Mouse (Mus musculus): ENCODE results near the gene Cmss1.
A peak's percentile ranks its signal among the peaks of the same experiment; 100 is the strongest.

The Cmss1 gene

DNA sequence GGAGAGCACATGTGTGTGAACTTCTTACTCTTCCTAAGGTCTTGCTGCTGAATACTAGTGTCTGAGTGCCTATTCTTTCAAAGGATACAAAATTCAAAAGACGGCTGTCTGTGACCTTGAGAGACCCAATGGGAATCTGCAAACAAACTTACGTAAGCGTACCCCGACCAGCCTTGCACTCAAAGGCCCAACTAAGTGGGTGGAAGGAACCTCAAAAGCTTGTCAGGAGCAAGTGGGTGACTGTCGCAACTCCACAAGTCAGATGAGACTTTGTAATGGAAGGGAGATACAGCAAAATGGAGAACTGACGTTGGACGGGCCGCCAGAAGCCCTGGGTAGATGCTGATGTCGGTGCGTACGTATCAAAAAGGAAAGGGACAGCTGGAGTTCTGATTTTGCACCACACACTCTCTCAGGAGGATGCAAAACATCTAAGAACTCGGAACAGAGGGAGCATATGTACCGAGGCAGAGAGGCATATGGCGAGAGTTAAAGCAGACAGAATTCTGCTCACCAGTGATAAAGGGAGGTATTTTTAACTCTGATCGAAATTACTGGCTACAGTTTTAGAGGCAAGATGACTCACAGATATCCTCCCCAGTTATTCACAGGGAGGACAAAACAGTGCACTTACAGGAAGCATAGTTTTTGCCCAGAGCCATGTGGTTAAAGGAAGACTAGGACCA, 217.0 kb downstream of the Cmss1 start:
- DNase-seq (ENCODE audit: low read depth, low spot score): no peak

GRCm38 (mm10) chr16:57384274-57384673, 222.4 kb downstream of the Cmss1 start:
- no peak for DNase-seq (ENCODE audit: low read depth, low spot score)

- no peak for DNase-seq (ENCODE audit: low read depth, low spot score)
Observed at GRCm38 (mm10) chr16:57383266-57383971, 223.2 kb downstream of the Cmss1 start.

- no peak for DNase-seq (ENCODE audit: low read depth, low spot score)
Observed at GRCm38 (mm10) chr16:57378631-57379330, 227.9 kb downstream of the Cmss1 start.

- DNase-seq (ENCODE audit: low read depth, low spot score): no peak
Observed at GRCm38 (mm10) chr16:57375248-57375837, 231.3 kb downstream of the Cmss1 start.

DNA sequence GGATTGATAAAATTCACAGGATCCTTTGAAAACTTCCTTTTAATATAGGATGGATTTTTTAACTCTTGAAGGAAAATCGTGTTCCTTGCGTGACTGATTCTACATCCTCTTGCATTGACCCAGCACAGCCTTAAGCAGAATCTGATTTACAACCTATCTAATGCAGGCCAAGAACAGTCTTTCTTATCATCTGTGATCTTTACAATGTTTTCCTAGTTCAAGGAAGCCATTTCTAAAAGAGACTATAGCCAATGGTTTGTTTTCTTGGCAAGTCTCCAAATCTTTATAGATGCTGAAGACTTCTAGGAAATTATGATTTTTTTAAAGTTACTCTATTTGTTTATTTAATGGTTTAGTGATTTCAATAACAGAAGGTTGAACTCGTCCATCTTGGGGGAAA, 234.5 kb downstream of the Cmss1 start:
- no peak for DNase-seq (ENCODE audit: low read depth, low spot score)

DNA sequence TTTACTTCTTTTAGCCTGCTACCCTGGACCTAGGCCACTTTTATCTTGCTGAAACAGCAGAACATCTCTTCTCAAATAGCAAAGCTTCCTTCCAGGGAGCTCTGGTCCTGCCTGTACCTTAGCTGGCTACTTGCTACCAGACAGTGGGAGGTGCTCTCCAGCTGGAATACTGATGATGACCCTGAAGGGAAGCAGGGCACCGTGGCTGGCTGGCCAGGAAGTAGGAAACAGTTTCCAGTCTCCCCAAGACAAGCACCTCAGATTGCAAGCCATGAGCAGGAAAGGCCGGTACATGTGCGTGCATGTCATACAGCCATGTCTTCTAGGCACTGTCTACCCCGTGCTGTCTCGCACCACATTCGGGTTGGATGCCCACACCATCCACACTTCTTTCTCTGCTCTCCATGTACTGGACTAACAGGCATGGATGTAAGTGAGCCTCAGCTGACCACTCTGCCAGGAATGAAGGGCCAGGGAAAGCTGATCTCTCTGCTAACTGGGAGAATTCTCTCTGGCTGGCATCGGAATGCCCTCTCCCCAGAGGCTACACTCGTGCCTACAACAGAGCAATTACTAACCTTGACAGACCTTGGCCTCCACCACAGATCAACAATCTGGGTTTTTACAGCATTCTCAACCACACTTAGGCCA, 236.7 kb downstream of the Cmss1 start:
- DNase-seq (ENCODE audit: low read depth, low spot score): no peak

GRCm38 (mm10) chr16:57366941-57367694, 239.5 kb downstream of the Cmss1 start:
- no peak for DNase-seq (ENCODE audit: low read depth, low spot score)

- DNase-seq (ENCODE audit: low read depth, low spot score): no peak
Observed at GRCm38 (mm10) chr16:57366141-57366540, 240.5 kb downstream of the Cmss1 start.

DNA sequence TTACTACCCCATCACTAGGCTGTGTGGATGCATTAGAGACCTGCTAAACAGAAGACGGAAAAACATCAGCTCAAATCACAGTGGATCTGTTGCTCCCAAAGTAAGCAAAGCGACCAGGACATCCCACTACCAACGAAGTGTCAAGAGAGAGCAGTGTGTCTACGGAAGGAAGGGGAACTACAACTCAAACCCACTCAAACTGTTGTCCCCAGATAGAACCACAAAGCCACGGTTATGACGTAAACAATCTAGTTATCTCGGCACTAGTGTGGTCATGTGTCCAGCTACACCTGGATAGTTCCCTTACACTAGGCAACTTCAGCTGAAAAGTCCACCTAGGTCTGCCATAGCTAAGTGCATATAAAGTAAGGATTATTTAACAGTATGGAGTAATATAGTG, 242.2 kb downstream of the Cmss1 start:
- no peak for DNase-seq (ENCODE audit: low read depth, low spot score)

DNA sequence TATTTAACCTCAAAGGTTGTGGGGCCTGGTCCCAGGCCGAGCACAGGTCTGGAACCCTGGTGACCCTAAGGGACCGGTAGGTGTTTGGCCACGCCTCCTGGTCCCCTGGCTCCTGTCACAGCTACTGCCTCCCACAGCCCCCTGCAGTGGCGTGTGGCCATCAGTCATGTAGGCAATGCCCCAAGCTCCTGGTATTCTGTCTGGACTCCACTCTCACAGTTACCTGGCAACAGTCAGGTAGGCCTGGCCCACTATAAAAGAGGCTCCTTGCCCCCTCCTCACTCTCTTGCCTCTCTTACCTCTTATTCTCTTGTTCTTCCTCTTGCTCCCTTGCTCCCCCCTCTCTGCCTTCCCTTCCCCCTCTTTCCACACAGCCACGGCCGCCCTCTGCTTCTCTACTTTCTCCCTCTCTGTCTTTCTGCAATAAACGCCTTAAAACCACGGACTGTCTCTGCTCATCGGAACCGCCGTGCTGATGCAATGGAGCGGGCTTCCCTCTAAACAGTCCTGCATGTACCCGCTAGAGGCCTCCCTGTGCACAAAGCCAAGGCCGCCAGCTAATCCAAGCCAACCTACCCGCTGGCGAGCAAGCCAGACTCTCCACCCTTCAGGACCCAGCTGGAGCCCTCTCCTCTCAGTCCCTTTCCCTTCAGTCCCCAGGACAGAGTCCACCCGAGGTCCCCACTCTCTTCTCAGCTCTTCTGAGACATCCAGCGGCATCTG, 243.8 kb downstream of the Cmss1 start:
- DNase-seq (ENCODE audit: low read depth, low spot score): peak; percentile 36

GRCm38 (mm10) chr16:57360785-57361184, 245.9 kb downstream of the Cmss1 start:
- DNase-seq (ENCODE audit: low read depth, low spot score): no peak

DNA sequence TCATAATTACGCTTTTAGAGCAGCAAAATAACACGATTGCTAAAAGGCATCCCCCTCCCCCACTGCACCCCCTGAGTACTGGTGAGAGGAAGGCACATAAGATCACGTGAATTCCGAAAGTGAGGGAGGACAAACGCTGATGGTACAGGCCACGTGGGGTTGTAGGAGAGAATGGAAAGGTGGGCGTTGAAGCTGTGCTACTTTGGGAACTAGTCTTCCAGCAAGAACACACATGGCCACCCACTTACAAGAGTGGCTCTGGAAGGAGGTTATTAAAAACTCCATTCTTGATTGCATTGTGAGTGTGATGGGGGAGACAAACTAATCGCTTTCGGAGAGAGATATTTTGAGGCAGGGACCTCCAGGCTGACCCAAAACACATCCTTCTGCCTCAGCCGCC, 247.4 kb downstream of the Cmss1 start:
- DNase-seq (ENCODE audit: low read depth, low spot score): no peak

- DNase-seq (ENCODE audit: low read depth, low spot score): no peak
Observed at GRCm38 (mm10) chr16:57357011-57357410, 249.7 kb downstream of the Cmss1 start.

DNA sequence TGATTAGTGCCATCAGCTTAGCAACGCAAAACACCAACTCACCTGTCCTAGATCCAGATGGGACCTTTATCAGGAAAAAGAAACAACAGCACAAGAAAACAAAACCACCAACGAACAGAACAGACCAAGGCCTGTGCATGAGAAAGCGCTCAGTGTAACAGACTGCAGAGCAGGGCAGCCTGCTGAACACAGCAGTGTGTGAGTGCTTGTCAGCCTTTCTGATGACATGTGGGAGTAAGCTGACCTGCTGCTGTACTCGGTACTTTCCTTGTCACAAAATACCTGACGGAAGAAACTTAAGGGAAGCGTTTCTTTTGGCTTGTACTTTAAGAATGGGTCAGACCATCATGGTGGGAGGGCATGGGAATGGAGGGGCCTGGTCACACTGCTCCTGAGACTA, 250.2 kb downstream of the Cmss1 start:
- no peak for DNase-seq (ENCODE audit: low read depth, low spot score)

DNA sequence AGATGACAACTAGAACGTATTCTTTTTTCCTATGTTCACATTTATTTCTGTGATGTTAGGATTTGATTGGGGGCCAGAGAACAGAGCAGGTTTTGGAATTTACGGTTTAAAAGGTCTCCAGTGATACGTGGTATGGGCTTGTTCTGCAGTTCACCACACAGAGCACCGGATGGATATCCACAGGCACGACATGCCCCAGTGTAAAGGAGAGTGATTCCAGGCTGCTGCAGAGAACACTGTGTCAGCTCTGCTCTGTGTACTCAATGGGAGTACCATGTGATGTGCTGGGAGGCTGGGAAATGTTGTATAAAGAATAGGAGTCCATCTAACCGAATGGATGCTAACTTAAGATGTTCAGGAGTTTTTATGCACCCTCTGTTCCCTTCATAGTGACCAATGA, 252.7 kb downstream of the Cmss1 start:
- no peak for DNase-seq (ENCODE audit: low read depth, low spot score)

DNA sequence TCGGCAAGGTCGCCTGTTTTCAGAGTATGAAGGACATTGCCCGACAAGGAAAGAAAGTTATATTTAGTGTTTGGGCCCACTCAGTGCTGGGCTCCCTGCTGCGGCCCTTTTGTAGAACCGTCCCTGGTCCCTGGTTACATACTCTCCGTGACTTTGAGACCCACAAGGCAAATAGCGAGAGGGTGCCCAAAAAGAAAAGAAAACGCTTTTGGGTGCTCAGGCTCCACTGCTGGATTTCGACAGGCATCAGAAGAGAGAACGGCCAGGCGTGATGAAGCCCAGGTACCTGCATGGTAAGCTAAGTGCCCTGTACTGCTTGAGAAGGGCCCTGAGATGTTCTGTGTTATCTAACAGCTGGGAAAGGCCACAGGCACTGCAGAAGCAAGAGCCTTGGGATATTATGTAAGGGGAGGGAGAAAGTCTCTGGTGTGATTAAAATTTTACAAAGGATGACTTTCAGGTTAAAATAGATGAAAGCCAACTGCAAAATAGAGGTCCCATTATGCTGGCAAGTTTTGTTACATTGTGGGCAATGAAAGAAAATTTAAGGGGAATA, 253.4 kb downstream of the Cmss1 start:
- no peak for DNase-seq (ENCODE audit: low read depth, low spot score)

DNA sequence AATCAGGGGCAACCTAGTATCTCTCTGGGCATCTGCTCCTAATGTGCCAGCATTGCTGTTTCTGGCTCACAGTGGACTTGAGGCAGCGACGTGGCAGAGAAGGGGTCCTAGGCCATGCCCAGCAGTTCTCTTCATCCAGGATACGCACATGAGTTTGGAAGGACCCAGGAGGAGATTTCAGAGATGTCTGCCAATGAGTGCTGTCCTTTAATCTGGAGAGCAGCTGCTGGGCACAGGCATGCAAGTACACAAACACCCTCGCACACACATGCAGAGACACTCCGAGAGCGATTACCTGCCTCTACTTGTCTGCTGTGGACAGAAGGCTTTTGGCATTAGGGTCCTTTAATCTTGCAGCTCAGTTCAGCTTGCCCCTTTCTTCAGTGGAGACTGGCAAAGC, 253.9 kb downstream of the Cmss1 start, which contains the start of gene Filip1l:
Filip1l (plus strand) TSS at position 343 of the 400 bp plus-strand sequence.
- no peak for DNase-seq (ENCODE audit: low read depth, low spot score)

GRCm38 (mm10) chr16:57349689-57350088, 257.0 kb downstream of the Cmss1 start:
- no peak for DNase-seq (ENCODE audit: low read depth, low spot score)

DNA sequence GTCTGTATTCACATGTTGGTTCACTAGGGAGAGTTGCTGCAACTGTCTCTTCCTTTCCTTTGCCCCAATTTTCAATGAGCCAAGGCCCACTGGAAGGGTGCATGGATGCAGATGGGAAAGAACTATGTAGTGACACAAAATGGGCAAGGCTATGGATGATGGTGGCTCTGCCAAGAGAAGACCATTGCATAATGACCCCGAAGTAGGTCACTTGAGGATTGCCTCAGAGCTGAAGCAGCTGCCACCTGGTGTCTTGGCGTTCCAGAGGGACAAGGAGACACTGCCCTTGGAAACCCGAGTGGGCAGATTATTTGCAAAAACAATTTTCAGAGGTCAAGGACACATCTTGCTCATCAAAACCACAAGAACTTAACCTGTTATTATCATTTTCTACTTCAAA, 257.6 kb downstream of the Cmss1 start:
- DNase-seq (ENCODE audit: low read depth, low spot score): no peak

Measured in R1 (cell line).